In genomic region chr1:133250761-133251160, GRCm38 (mm10) we compare ENCODE assay signal across 18 mouse cellular contexts. TPM values are rescaled to one million over a fixed set of nuclear protein-coding genes. Genes with fewer than 3 reads are reported as not detected.
DNase-seq lines count a peak whose midpoint lies in the region; ATAC-seq lines count a peak whose summit lies in the region.
"Had no signal": no experiment of that assay in that cellular context is flagged by ENCODE, and none has a peak within 500 bp of the region (broad histone marks: within the 10 kb centered on the region; RNA-seq: fewer than 3 reads in every experiment).

No protein-coding gene starts in this region.

- H3K9ac ChIP-seq in kidney, embryonic 16.5 days (replicated peaks; ENCODE audit: low read length): no peak overlapping the region; the same call in 1 of the 2 replicates
- H3K9ac ChIP-seq: embryonic facial prominence, embryonic 15.5 days had no signal

- H3K9me3 ChIP-seq in heart, embryonic 10.5 days: no peaks in the 10 kb centered on the region
- no peaks in the 10 kb centered on the region for H3K9me3 ChIP-seq in kidney, embryonic 16.5 days (ENCODE audit: low read length)
- H3K9me3 ChIP-seq: embryonic facial prominence, embryonic 15.5 days had no signal

- no peaks in the 10 kb centered on the region for H3K36me3 ChIP-seq in heart, embryonic 10.5 days
- no peaks in the 10 kb centered on the region for H3K36me3 ChIP-seq in kidney, embryonic 16.5 days (ENCODE audit: insufficient read depth, low read length)
- H3K36me3 ChIP-seq: embryonic facial prominence, embryonic 15.5 days had no signal

- no peak for DNase-seq in heart, embryonic 10.5 days (ENCODE audit: low spot score)
- no peak for DNase-seq in heart, postnatal 10 days
- DNase-seq in kidney, postnatal 14 days: no peak
- peak; percentile 47 for DNase-seq in thymus, postnatal 4 days
- no peak for DNase-seq in thymus, adult 18-20 months
- DNase-seq: B cell, adult 2 months; cerebellum, adult 18-20 months; kidney, adult 8-10 months; layer of hippocampus, adult 9-11 months; thymus, postnatal 25 days had no signal

- H3K4me1 ChIP-seq in heart, embryonic 10.5 days: peaks cover 83% of the 10 kb centered on the region
- H3K4me1 ChIP-seq in kidney, embryonic 16.5 days (ENCODE audit: insufficient read depth, low read length): peaks cover 58% of the 10 kb centered on the region

- intact Hi-C loops in heart, postnatal 10 days (cut with DNase I): no loop called here

- 88% methylated on average over 6 of the region's 6 CpGs for WGBS in heart, embryonic 10.5 days
- WGBS in kidney, embryonic 16.5 days: 77% methylated on average over 6 of the region's 6 CpGs

- no peak overlapping the region for H3K4me3 ChIP-seq in heart, embryonic 10.5 days
- no peak overlapping the region for H3K4me3 ChIP-seq in kidney, embryonic 16.5 days (ENCODE audit: low read length)
- H3K4me3 ChIP-seq: embryonic facial prominence, embryonic 15.5 days; myocyte had no signal

- H3K27me3 ChIP-seq in heart, embryonic 10.5 days (ENCODE audit: insufficient read depth, poor library complexity, severe bottlenecking): no peaks in the 10 kb centered on the region
- no peaks in the 10 kb centered on the region for H3K27me3 ChIP-seq in kidney, embryonic 16.5 days (ENCODE audit: insufficient read depth, low read length)
- H3K27me3 ChIP-seq: embryonic facial prominence, embryonic 15.5 days had no signal

- H3K4me2 ChIP-seq in kidney, embryonic 16.5 days (replicated peaks; ENCODE audit: low read depth, low read length): no peak overlapping the region
- H3K4me2 ChIP-seq: embryonic facial prominence, embryonic 15.5 days had no signal

- no peak for ATAC-seq in kidney, embryonic 16.5 days (ENCODE audit: low FRiP score, low TSS enrichment)
- ATAC-seq in frontal cortex, adult (ENCODE audit: low TSS enrichment): no peak
- ATAC-seq: forebrain, embryonic 14.5 days had no signal

- H3K27ac ChIP-seq in heart, embryonic 10.5 days: peak overlapping the region; percentile 77
- H3K27ac ChIP-seq in kidney, embryonic 16.5 days (ENCODE audit: low read length): peak overlapping the region; percentile 74
- H3K27ac ChIP-seq: embryonic facial prominence, embryonic 15.5 days had no signal

RNA-seq across cellular contexts. Expression of gene Golt1a, which starts 58.8 kb away (rescaled TPM):
- 1.7 TPM in 1 of 2 replicates, not detected in the other for polyA plus RNA-seq in heart, embryonic 10.5 days (2016; fragmentation: Nextera tagmentation; extraction: Ambion mirVana)
- not detected for total RNA-seq in heart, postnatal 10 days (2021)
- polyA plus RNA-seq in kidney, embryonic 16.5 days (2015; fragmentation: Nextera tagmentation; extraction: Ambion mirVana): 7.9 and 8.0 TPM in 2 replicates
- total RNA-seq: gastrocnemius, adult 18-20 months had no signal
- polyA plus RNA-seq: brain, embryonic 14.5 days; forebrain, embryonic 14.5 days; hindbrain, embryonic 11.5 days; myocyte had no signal
